Mouse (Mus musculus): ENCODE measurements around the gene Dhx9. TPM values are rescaled to one million over a fixed set of nuclear protein-coding genes. Genes with fewer than 3 reads are reported as not detected.
"Not testable (repeated sequence)": the region's sequence is repeated elsewhere in the genome, so short reads cannot be mapped to it uniquely, and the experiment has no call there.

The Dhx9 gene
- polyA plus RNA-seq, 1 experiment from 2014 or later = 22.6 TPM

- no peak overlapping the region for H3K27ac ChIP-seq (replicated peaks; ENCODE audit: low read depth, low read length)
- ATAC-seq (ENCODE audit: low read depth) (no peak), DNase-seq (ENCODE audit: low spot score) (no peak)
- H3K4me1 ChIP-seq (ENCODE audit: control insufficient read depth, insufficient read depth, low read length) = 0 out of 2 replicates have a peak, but pooled peaks cover under 1% of the 10 kb centered on the region
- H3K4me2 ChIP-seq (ENCODE audit: low read depth, low read length) = no peak overlapping the region
- no peaks in the 10 kb centered on the region for H3K36me3 ChIP-seq (ENCODE audit: control insufficient read depth, insufficient read depth, low read length)
- no peak overlapping the region for H3K9ac ChIP-seq (ENCODE audit: low read depth, low read length)
- WGBS = 82% methylated on average over 2 of the region's 2 CpGs
- H3K9me3 ChIP-seq (ENCODE audit: control insufficient read depth, low read length) = no peaks in the 10 kb centered on the region
- no peaks in the 10 kb centered on the region for H3K27me3 ChIP-seq (replicated peaks; ENCODE audit: control insufficient read depth, insufficient read depth, low read length)
- H3K4me3 ChIP-seq (ENCODE audit: low read depth, low read length) = no peak overlapping the region
Observed at GRCm38 (mm10) chr1:153491345-153491744, 3.9 kb upstream of the Dhx9 start.

GRCm38 (mm10) chr1:153489963-153490362 lies 2.5 kb upstream of the Dhx9 start:
- no peak for ATAC-seq (ENCODE audit: low read depth)
- Histone ChIP-seq H3K4me3 (ENCODE audit: low read depth, low read length) (no peak overlapping the region), H3K27ac (replicated peaks; ENCODE audit: low read depth, low read length) (no peak overlapping the region), H3K36me3 (ENCODE audit: control insufficient read depth, insufficient read depth, low read length) (no peaks in the 10 kb centered on the region), H3K4me2 (ENCODE audit: low read depth, low read length) (no peak overlapping the region), H3K9me3 (ENCODE audit: control insufficient read depth, low read length) (no peaks in the 10 kb centered on the region), H3K27me3 (replicated peaks; ENCODE audit: control insufficient read depth, insufficient read depth, low read length) (no peaks in the 10 kb centered on the region), H3K9ac (ENCODE audit: low read depth, low read length) (no peak overlapping the region), H3K4me1 (ENCODE audit: control insufficient read depth, insufficient read depth, low read length) (peaks cover 14% of the 10 kb centered on the region)
- no peak for DNase-seq (ENCODE audit: low spot score)
- 93% methylated on average over 4 of the region's 4 CpGs for WGBS

- no peaks in the 10 kb centered on the region for H3K9me3 ChIP-seq (ENCODE audit: control insufficient read depth, low read length)
- DNase-seq (ENCODE audit: low spot score) (no peak), ATAC-seq (ENCODE audit: low read depth) (no peak)
- no peaks in the 10 kb centered on the region for H3K27me3 ChIP-seq (replicated peaks; ENCODE audit: control insufficient read depth, insufficient read depth, low read length)
- H3K4me3 ChIP-seq (ENCODE audit: low read depth, low read length) = no peak overlapping the region
- 54% methylated on average over 2 of the region's 2 CpGs for WGBS
- H3K36me3 ChIP-seq (ENCODE audit: control insufficient read depth, insufficient read depth, low read length) = no peaks in the 10 kb centered on the region
- no peak overlapping the region for H3K9ac ChIP-seq (ENCODE audit: low read depth, low read length)
- peaks cover 17% of the 10 kb centered on the region for H3K4me1 ChIP-seq (ENCODE audit: control insufficient read depth, insufficient read depth, low read length)
- H3K4me2 ChIP-seq (ENCODE audit: low read depth, low read length) = no peak overlapping the region
- H3K27ac ChIP-seq (replicated peaks; ENCODE audit: low read depth, low read length) = no peak overlapping the region
Observed at GRCm38 (mm10) chr1:153489540-153489939, 2.1 kb upstream of the Dhx9 start.

GRCm38 (mm10) chr1:153489132-153489531 lies 1.7 kb upstream of the Dhx9 start:
- Histone ChIP-seq H3K9me3 (ENCODE audit: control insufficient read depth, low read length) (no peaks in the 10 kb centered on the region), H3K9ac (ENCODE audit: low read depth, low read length) (no peak overlapping the region), H3K36me3 (ENCODE audit: control insufficient read depth, insufficient read depth, low read length) (no peaks in the 10 kb centered on the region), H3K4me2 (ENCODE audit: low read depth, low read length) (no peak overlapping the region), H3K27ac (replicated peaks; ENCODE audit: low read depth, low read length) (no peak overlapping the region), H3K27me3 (replicated peaks; ENCODE audit: control insufficient read depth, insufficient read depth, low read length) (no peaks in the 10 kb centered on the region), H3K4me1 (ENCODE audit: control insufficient read depth, insufficient read depth, low read length) (peaks cover 21% of the 10 kb centered on the region), H3K4me3 (ENCODE audit: low read depth, low read length) (no peak overlapping the region)
- DNase-seq (ENCODE audit: low spot score) (peak; percentile 3), ATAC-seq (ENCODE audit: low read depth) (no peak)
- 49% methylated on average over 7 of the region's 7 CpGs for WGBS

GRCm38 (mm10) chr1:153486767-153487499 lies 527 bp downstream of the Dhx9 start:
- Histone ChIP-seq H3K27me3 (replicated peaks; ENCODE audit: control insufficient read depth, insufficient read depth, low read length) (no peaks in the 10 kb centered on the region), H3K36me3 (ENCODE audit: control insufficient read depth, insufficient read depth, low read length) (peaks cover 8% of the 10 kb centered on the region), H3K9me3 (ENCODE audit: control insufficient read depth, low read length) (no peaks in the 10 kb centered on the region), H3K4me3 (ENCODE audit: low read depth, low read length) (peak overlapping the region; percentile 83), H3K27ac (replicated peaks; ENCODE audit: low read depth, low read length) (peak overlapping the region; percentile 92), H3K4me1 (ENCODE audit: control insufficient read depth, insufficient read depth, low read length) (peaks cover 26% of the 10 kb centered on the region), H3K4me2 (ENCODE audit: low read depth, low read length) (peak overlapping the region; percentile 89), H3K9ac (ENCODE audit: low read depth, low read length) (peak overlapping the region; percentile 94)
- peak; percentile 58 for DNase-seq (ENCODE audit: low spot score)
- WGBS = 1% methylated on average over 40 of the region's 64 CpGs
- peak; percentile 81 for ATAC-seq (ENCODE audit: low read depth)

GRCm38 (mm10) chr1:153486120-153486519 lies 1.3 kb downstream of the Dhx9 start:
- peak overlapping the region; percentile 94 for H3K9ac ChIP-seq (ENCODE audit: low read depth, low read length)
- H3K27me3 ChIP-seq (replicated peaks; ENCODE audit: control insufficient read depth, insufficient read depth, low read length); ATAC-seq (ENCODE audit: low read depth); DNase-seq (ENCODE audit: low spot score); H3K27ac ChIP-seq (replicated peaks; ENCODE audit: low read depth, low read length); H3K9me3 ChIP-seq (ENCODE audit: control insufficient read depth, low read length): not testable (repeated sequence)
- H3K4me3 ChIP-seq (ENCODE audit: low read depth, low read length) = peak overlapping the region; percentile 83
- H3K4me2 ChIP-seq (ENCODE audit: low read depth, low read length) = peak overlapping the region; percentile 89
- 11% methylated on average over 6 of the region's 6 CpGs for WGBS
- peaks cover 26% of the 10 kb centered on the region for H3K4me1 ChIP-seq (ENCODE audit: control insufficient read depth, insufficient read depth, low read length)
- peaks cover 16% of the 10 kb centered on the region for H3K36me3 ChIP-seq (ENCODE audit: control insufficient read depth, insufficient read depth, low read length)

DNA sequence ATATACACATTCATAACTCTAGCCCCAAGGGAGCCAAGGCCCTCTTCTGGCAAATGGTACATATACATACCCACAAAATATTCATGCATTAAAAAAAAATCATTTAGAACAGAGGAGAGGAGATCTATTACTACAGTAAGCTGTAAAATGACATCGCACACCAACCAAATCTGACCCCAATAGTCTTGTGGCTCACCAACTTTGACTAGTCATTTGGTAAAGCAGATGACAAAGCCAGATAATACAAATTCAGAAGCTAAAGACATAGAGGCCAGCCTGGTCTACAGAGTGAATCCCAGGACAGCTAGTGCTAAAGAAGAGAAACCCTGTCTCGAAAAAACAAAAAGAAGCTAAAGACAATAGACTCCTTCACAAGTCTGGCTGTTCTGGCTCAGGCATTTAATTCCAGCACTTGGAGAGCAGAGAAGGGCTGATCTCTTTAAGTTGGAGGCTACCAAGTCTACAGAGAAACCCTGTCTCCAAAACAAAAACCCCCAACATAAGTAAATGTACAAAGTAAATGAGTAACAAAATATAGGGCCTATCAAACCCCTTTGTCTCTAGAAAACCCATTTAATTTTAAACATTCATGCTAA lies 2.2 kb downstream of the Dhx9 start:
- H3K4me2 ChIP-seq (ENCODE audit: low read depth, low read length) = peak overlapping the region; percentile 89

DNA sequence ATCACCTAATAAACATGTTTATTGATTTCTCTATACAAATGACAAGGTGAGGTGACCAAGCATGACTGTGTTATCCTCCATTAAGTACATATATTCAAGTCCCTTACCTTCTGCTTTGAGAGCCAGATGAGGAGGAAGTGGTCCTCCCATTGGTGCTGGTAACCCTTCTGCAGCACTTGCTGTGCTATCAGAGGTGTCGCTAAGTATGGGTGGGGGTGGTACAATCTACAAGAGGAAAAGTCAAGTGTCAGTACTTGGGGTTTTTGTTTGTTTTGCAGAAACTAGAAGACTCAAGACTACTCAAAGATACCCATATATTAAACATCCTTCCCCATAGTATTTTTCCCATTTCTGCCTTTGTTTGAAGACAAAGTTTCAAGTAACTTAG lies 6.4 kb downstream of the Dhx9 start:
- Histone ChIP-seq H3K9me3 (ENCODE audit: control insufficient read depth, low read length) (no peaks in the 10 kb centered on the region), H3K9ac (ENCODE audit: low read depth, low read length) (no peak overlapping the region), H3K4me2 (ENCODE audit: low read depth, low read length) (no peak overlapping the region), H3K27me3 (replicated peaks; ENCODE audit: control insufficient read depth, insufficient read depth, low read length) (no peaks in the 10 kb centered on the region), H3K36me3 (ENCODE audit: control insufficient read depth, insufficient read depth, low read length) (peaks cover 67% of the 10 kb centered on the region), H3K4me1 (ENCODE audit: control insufficient read depth, insufficient read depth, low read length) (peaks cover 23% of the 10 kb centered on the region), H3K4me3 (ENCODE audit: low read depth, low read length) (no peak overlapping the region), H3K27ac (replicated peaks; ENCODE audit: low read depth, low read length) (no peak overlapping the region)
- ATAC-seq (ENCODE audit: low read depth) = no peak
- 93% methylated on average over 1 of the region's 1 CpGs for WGBS
- DNase-seq (ENCODE audit: low spot score) = no peak

More for the DNA sequence above, 2.2 kb downstream of the Dhx9 start:
- DNase-seq (ENCODE audit: low spot score) = peak; percentile 8
- Histone ChIP-seq H3K9me3 (ENCODE audit: control insufficient read depth, low read length) (no peaks in the 10 kb centered on the region), H3K9ac (ENCODE audit: low read depth, low read length) (peak overlapping the region; percentile 35; the same call in 1 of the 2 replicates), H3K27me3 (replicated peaks; ENCODE audit: control insufficient read depth, insufficient read depth, low read length) (no peaks in the 10 kb centered on the region), H3K36me3 (ENCODE audit: control insufficient read depth, insufficient read depth, low read length) (peaks cover 24% of the 10 kb centered on the region), H3K4me1 (ENCODE audit: control insufficient read depth, insufficient read depth, low read length) (peaks cover 26% of the 10 kb centered on the region), H3K27ac (replicated peaks; ENCODE audit: low read depth, low read length) (no peak overlapping the region), H3K4me3 (ENCODE audit: low read depth, low read length) (peak overlapping the region; percentile 83)
- WGBS = 49% methylated on average over 2 of the region's 2 CpGs
- no peak for ATAC-seq (ENCODE audit: low read depth)

Data from embryonic facial prominence, embryonic 14.5 days (tissue).